Mouse (Mus musculus) megakaryocyte, embryonic 14.5 days (primary cell): Measurements from ENCODE around the gene Rps11.

Experiments
- FLI1 ChIP-seq: IDR thresholded peaks from 2 replicates; pipeline ENCODE4 v1.6.1; 2012; ENCODE audit warnings: low read length, inconsistent platforms, mixed read lengths
- GATA1 ChIP-seq: IDR thresholded peaks from 3 replicates; pipeline ENCODE4 v1.6.1; 2012; ENCODE audit warnings: mixed read lengths, low read length, inconsistent platforms, borderline replicate concordance

DNA sequence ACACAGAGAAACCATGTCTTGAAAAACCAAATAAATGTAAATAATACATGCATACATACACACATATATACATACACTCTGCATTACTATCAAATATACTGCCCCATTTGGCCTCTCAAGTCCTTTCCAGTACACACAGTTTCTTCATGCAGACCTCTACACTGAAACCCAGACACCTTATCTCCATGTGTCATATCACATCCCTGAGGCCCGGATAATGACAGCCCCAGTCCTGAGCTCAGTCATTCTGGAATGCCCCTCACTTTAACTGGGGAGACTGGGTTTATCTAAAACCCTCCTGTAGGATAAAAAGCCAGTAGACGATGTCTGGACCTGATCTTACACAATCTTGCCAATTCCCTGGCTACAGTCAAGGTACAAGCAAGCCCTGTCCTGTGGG lies 10.8 kb downstream of the Rps11 start:
- no peak for TF ChIP-seq GATA1
- no peak for TF ChIP-seq FLI1
